Mouse (Mus musculus): Measurements from ENCODE around the gene Ttc8. TPM values are rescaled to one million over a fixed set of nuclear protein-coding genes. Genes with fewer than 3 reads are reported as not detected.
A peak's percentile ranks its signal among the peaks of the same experiment; 100 is the strongest.

The Ttc8 gene
- polyA plus RNA-seq, 1 experiment, result 3.2 TPM

DNA sequence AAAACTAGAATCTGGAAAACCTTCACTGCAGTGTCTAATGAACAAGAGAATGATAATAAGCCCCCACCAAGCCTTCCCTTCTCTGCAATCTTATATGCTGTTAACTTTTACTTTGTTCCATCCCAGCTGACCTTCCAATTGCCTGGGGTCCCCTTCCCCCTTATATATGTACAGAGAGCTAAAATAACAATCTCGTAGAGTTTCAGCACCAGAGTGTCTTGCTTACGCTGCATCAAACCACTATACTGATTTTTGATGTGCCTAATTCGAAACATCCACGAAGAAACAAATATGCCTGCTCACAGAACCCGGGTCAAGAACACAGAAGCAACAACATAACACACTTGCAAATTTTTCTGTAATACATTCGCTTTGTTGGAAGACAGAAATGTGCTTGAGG, 20.7 kb upstream of the Ttc8 start:
- 93% methylated on average over 6 of the region's 6 CpGs for WGBS
- no peak for DNase-seq (ENCODE audit: low read depth in 1 of 2, low spot score in 2 of 2)
- no peak overlapping the region for H3K27ac ChIP-seq (ENCODE audit: insufficient read depth, low read length)
- 0 out of 2 replicates have a peak, but pooled peaks cover 1% of the 10 kb centered on the region for H3K4me1 ChIP-seq (ENCODE audit: control insufficient read depth, insufficient read depth, insufficient read length)
- TF ChIP-seq CTCF (IDR thresholded peaks at IDR 0.05; ENCODE audit: extremely low read depth, insufficient read depth, insufficient read length, insufficient replicate concordance), result no peak
- no peak for TF ChIP-seq POLR2A (IDR thresholded peaks at IDR 0.05; ENCODE audit: low read depth, low read length)
- no peak overlapping the region for H3K4me3 ChIP-seq (ENCODE audit: extremely low read depth, insufficient read depth, insufficient read length)
- H3K36me3 ChIP-seq (ENCODE audit: control insufficient read depth, insufficient read depth, low read length), result no peaks in the 10 kb centered on the region
- peaks cover 6% of the 10 kb centered on the region; the same call in 1 of the 2 replicates for H3K27me3 ChIP-seq (ENCODE audit: control insufficient read depth, insufficient read depth, low read length)

DNA sequence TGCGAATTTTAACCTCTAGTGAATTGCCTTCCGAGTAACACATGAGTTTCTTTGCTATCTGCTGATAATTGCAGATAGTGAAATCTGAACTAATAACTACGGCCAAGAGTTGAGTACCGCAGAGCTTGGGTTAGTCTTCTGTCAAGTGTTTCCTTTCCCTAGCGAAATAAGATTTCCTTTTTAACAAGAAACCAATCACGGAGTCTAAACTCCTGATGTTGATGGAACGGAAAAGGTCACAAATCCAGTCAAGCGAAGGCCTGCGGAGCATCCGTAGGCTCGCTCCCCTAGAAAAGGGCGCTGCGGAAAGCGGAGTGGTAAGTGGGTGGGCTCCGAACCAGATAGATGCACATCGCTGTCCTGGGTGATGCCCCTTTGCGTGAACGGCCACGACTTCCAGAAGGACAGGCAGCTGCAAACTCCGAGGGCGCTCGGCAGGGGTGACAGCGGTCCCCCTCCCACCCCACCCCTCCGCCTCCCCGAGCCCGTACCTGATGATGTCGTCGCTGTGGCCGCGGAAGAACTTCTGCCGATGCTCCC, 20.0 kb upstream of the Ttc8 start:
- 4% methylated on average over 31 of the region's 31 CpGs for WGBS

DNA sequence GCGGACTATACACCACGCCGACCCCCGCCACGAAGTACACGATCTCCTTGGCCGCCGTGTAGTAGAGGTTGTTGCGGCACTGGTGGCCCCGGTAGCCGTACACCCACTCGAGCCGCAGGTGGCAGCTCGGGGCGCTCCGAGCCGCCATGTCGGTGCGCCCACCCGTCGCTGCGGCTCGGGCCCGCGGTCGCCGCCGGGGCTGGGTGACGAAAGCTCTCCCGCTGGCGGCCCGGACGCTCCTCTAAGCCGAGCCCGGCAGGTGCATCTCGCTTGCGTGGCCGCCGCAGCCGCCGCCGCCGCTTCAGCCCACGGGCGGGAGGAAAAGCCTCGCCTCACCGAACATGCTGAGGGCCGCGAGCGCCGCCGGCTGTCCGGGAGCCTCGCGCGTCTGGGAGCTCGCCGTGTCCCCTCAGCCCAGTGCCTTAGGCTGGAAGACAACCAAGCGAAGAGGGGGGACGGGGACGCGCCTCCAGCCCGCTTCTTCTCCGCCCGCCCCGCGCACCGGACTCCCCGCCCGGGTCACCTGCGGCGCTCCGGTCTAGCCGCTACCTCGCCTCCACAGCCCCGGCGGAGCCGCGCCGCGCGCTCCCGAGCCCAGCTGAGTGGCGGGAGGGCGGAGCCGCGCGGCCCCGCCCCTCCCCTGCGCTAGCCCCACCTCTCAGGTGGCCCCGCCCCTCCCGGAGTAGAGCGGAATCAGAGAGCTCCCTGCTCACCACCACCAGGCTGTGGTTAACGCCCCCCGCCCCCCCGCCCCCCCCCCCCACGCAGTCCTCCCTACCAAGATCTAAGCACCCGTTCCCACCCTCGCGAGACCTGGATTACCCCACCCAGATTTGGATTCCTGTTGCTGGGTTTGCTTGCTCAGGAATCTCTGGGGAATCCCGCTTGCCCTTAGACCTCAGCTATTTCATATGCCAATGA, 19.2 kb upstream of the Ttc8 start, which contains the start of gene Eml5:
Gene Eml5, minus strand, starts transcription at position 604 of the 921 bp plus-strand sequence.
- H3K27me3 ChIP-seq (ENCODE audit: control insufficient read depth, insufficient read depth, low read length), result peaks cover 6% of the 10 kb centered on the region; the same call in 1 of the 2 replicates
- H3K36me3 ChIP-seq (ENCODE audit: control insufficient read depth, insufficient read depth, low read length), result no peaks in the 10 kb centered on the region
- peak within 1 kb of the TSS; percentile 81 for H3K4me3 ChIP-seq (ENCODE audit: extremely low read depth, insufficient read depth, insufficient read length)
- WGBS, result 2% methylated on average over 95 of the region's 101 CpGs
- TF ChIP-seq CTCF (IDR thresholded peaks at IDR 0.05; ENCODE audit: extremely low read depth, insufficient read depth, insufficient read length, insufficient replicate concordance), result no peak
- no peak for TF ChIP-seq POLR2A (IDR thresholded peaks at IDR 0.05; ENCODE audit: low read depth, low read length)
- peak; percentile 59 to 81 for DNase-seq (ENCODE audit: low read depth in 1 of 2, low spot score in 2 of 2)
- H3K4me1 ChIP-seq (ENCODE audit: control insufficient read depth, insufficient read depth, insufficient read length), result 0 out of 2 replicates have a peak, but pooled peaks cover 1% of the 10 kb centered on the region
- no peak within 1 kb of the TSS for H3K27ac ChIP-seq (ENCODE audit: insufficient read depth, low read length)

More for the DNA sequence above, 20.0 kb upstream of the Ttc8 start:
- TF ChIP-seq POLR2A (IDR thresholded peaks at IDR 0.05; ENCODE audit: low read depth, low read length), result no peak
- no peak for TF ChIP-seq CTCF (IDR thresholded peaks at IDR 0.05; ENCODE audit: extremely low read depth, insufficient read depth, insufficient read length, insufficient replicate concordance)
- Histone ChIP-seq H3K36me3 (ENCODE audit: control insufficient read depth, insufficient read depth, low read length) (no peaks in the 10 kb centered on the region), H3K4me1 (ENCODE audit: control insufficient read depth, insufficient read depth, insufficient read length) (0 out of 2 replicates have a peak, but pooled peaks cover 1% of the 10 kb centered on the region), H3K4me3 (ENCODE audit: extremely low read depth, insufficient read depth, insufficient read length) (peak overlapping the region; percentile 81), H3K27me3 (ENCODE audit: control insufficient read depth, insufficient read depth, low read length) (peaks cover 6% of the 10 kb centered on the region; the same call in 1 of the 2 replicates), H3K27ac (ENCODE audit: insufficient read depth, low read length) (no peak overlapping the region)
- DNase-seq (ENCODE audit: low read depth in 1 of 2, low spot score in 2 of 2), result peak in 1 of 2 experiments; percentile 6

DNA sequence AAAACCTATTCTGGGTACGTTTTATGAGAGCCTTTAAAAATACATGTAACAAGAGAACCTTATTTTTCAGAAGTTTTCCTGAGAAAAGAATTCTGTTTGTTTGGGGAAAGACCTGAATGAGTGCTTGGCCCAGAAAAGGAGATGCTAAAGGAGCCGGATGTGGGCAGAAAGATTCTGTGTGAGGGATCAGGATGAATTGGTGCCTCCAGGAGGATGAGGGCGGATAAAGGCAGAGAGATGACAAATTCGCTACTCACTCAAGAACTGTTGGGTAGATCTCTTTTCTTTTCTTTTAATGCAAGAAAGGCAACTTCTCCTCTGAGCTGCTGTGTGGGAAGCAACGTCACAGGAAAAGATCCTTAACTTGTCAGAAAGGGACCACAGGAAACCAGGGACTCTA, 14.9 kb upstream of the Ttc8 start:
- H3K36me3 ChIP-seq (ENCODE audit: control insufficient read depth, insufficient read depth, low read length), result no peaks in the 10 kb centered on the region
- H3K4me1 ChIP-seq (ENCODE audit: control insufficient read depth, insufficient read depth, insufficient read length), result 0 out of 2 replicates have a peak, but pooled peaks cover 1% of the 10 kb centered on the region
- TF ChIP-seq POLR2A (IDR thresholded peaks at IDR 0.05; ENCODE audit: low read depth, low read length), result no peak
- TF ChIP-seq CTCF (IDR thresholded peaks at IDR 0.05; ENCODE audit: extremely low read depth, insufficient read depth, insufficient read length, insufficient replicate concordance), result no peak
- 67% methylated on average over 5 of the region's 5 CpGs for WGBS
- no peak overlapping the region for H3K27ac ChIP-seq (ENCODE audit: insufficient read depth, low read length)
- peaks cover 4% of the 10 kb centered on the region; the same call in 1 of the 2 replicates for H3K27me3 ChIP-seq (ENCODE audit: control insufficient read depth, insufficient read depth, low read length)
- H3K4me3 ChIP-seq (ENCODE audit: extremely low read depth, insufficient read depth, insufficient read length), result no peak overlapping the region
- no peak for DNase-seq (ENCODE audit: low read depth in 1 of 2, low spot score in 2 of 2)

DNA sequence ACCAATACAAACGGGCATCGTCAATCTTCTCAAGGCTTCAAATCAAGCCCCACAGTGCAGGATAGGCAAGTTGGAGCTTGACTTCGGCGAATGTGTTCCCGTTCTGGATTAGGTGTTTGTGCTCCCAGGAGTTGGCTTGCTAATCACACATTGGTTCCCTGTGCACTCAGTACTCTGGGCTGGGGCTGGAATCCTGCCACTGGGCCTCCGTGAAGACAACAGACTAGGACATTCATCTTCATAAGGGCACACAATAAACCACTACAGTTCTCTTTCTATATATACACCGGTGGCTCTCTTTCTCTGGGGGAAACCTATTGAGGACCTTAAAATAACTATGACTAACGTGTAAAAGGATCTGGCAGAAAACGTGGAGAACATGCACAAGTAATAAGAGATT, 10.3 kb upstream of the Ttc8 start:
- H3K4me1 ChIP-seq (ENCODE audit: control insufficient read depth, insufficient read depth, insufficient read length), result no peaks in the 10 kb centered on the region
- no peak overlapping the region for H3K27ac ChIP-seq (ENCODE audit: insufficient read depth, low read length)
- no peak for TF ChIP-seq CTCF (IDR thresholded peaks at IDR 0.05; ENCODE audit: extremely low read depth, insufficient read depth, insufficient read length, insufficient replicate concordance)
- no peak for TF ChIP-seq POLR2A (IDR thresholded peaks at IDR 0.05; ENCODE audit: low read depth, low read length)
- H3K27me3 ChIP-seq (ENCODE audit: control insufficient read depth, insufficient read depth, low read length), result no peaks in the 10 kb centered on the region
- no peak overlapping the region for H3K4me3 ChIP-seq (ENCODE audit: extremely low read depth, insufficient read depth, insufficient read length)
- DNase-seq (ENCODE audit: low read depth in 1 of 2, low spot score in 2 of 2), result no peak
- 79% methylated on average over 9 of the region's 9 CpGs for WGBS
- H3K36me3 ChIP-seq (ENCODE audit: control insufficient read depth, insufficient read depth, low read length), result no peaks in the 10 kb centered on the region

DNA sequence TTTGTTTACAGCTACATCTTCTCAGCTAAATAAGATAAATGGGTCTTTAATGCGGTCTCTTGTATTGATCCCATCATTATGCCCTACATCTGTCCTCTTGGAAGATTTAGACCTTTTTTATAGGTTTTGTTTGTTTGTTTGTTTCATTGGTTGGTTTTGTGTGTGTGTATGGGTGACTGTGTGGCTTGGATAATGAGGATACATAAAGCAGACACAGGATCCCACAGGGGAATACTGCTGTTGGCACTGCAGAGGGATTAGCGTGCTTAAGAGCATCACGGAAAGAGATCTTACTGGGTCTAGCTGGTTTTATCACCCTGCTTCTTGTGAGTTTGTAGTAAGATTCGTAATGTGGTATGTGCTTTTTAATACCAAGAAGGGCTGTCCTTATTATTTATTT, 10.8 kb downstream of the Ttc8 start:
- Histone ChIP-seq H3K4me1 (ENCODE audit: control insufficient read depth, insufficient read depth, insufficient read length) (no peaks in the 10 kb centered on the region), H3K4me3 (ENCODE audit: extremely low read depth, insufficient read depth, insufficient read length) (no peak overlapping the region), H3K27me3 (ENCODE audit: control insufficient read depth, insufficient read depth, low read length) (no peaks in the 10 kb centered on the region), H3K36me3 (ENCODE audit: control insufficient read depth, insufficient read depth, low read length) (no peaks in the 10 kb centered on the region), H3K27ac (ENCODE audit: insufficient read depth, low read length) (no peak overlapping the region)
- DNase-seq (ENCODE audit: low read depth in 1 of 2, low spot score in 2 of 2), result no peak
- 96% methylated on average over 4 of the region's 4 CpGs for WGBS
- no peak for TF ChIP-seq POLR2A (IDR thresholded peaks at IDR 0.05; ENCODE audit: low read depth, low read length)
- TF ChIP-seq CTCF (IDR thresholded peaks at IDR 0.05; ENCODE audit: extremely low read depth, insufficient read depth, insufficient read length, insufficient replicate concordance), result no peak

Measured in spleen, adult 2 months (tissue).